Mouse (Mus musculus) neural tube, embryonic 11.5 days (tissue): Measurements from ENCODE around the gene Gria1. TPM values are rescaled to one million over a fixed set of nuclear protein-coding genes. Genes with fewer than 3 reads are reported as not detected.
A peak's percentile ranks its signal among the peaks of the same experiment; 100 is the strongest.

Experiments used
- ATAC-seq: fragments of 200-750 bp; cut with Nextera tagmentation; 2 replicates; pipeline ENCODE4 v1.8.0; 2017; ENCODE audit warnings: moderate number of reproducible peaks, mild to moderate bottlenecking, moderate TSS enrichment, moderate library complexity; ENCODE audit not compliant: insufficient read depth, low FRiP score, low TSS enrichment
- DNase-seq: peaks from one replicate; pipeline ENCODE4 v3.0.0-alpha.2; 2015; ENCODE audit warnings: low spot score
- H3K27ac ChIP-seq: fragments of 300-500 bp; sonication (generic); 2 replicates; pipeline ENCODE4 v1.5.1; 2014; ENCODE audit warnings: low read depth, mild to moderate bottlenecking, low read length
- H3K27me3 ChIP-seq: fragments of 300-500 bp; sonication (generic); 2 replicates; pipeline ENCODE4 v1.6.1; 2014; ENCODE audit warnings: mild to moderate bottlenecking, low read length, mixed read lengths; ENCODE audit not compliant: control insufficient read depth, insufficient read depth
- H3K36me3 ChIP-seq: fragments of 300-500 bp; sonication (generic); 2 replicates; pipeline ENCODE4 v1.6.1; 2014; ENCODE audit warnings: mild to moderate bottlenecking, low read length, moderate library complexity, mixed read lengths; ENCODE audit not compliant: control insufficient read depth, insufficient read depth
- H3K4me1 ChIP-seq: fragments of 300-500 bp; sonication (generic); 2 replicates; pipeline ENCODE4 v1.6.1; 2014; ENCODE audit warnings: low read length, mixed read lengths; ENCODE audit not compliant: control insufficient read depth, insufficient read depth
- H3K4me2 ChIP-seq: fragments of 300-500 bp; sonication (generic); 2 replicates; pipeline ENCODE4 v1.6.1; 2014; ENCODE audit warnings: low read depth, mild to moderate bottlenecking, moderate library complexity
- H3K4me3 ChIP-seq: fragments of 300-500 bp; sonication (generic); 2 replicates; pipeline ENCODE4 v1.5.1; 2014; ENCODE audit warnings: low read depth, low read length
- H3K9ac ChIP-seq: fragments of 300-500 bp; sonication (generic); 2 replicates; pipeline ENCODE4 v1.6.1; 2014; ENCODE audit warnings: mild to moderate bottlenecking, low read length
- H3K9me3 ChIP-seq: fragments of 300-500 bp; sonication (generic); 2 replicates; pipeline ENCODE4 v1.6.1; 2016; ENCODE audit warnings: low read length; ENCODE audit not compliant: control insufficient read depth
- WGBS: fragments of 180-500 bp; shearing (Covaris S2); extraction: QIAGEN DNeasy Blood & Tissue Kit; methylation state at CpG from one replicate; pipeline ENCODE4 v1.1.7; 2014; 5-methylcytosine and 5-hydroxymethylcytosine counted together
- polyA plus RNA-seq: library from polyadenylated mRNA; unstranded; fragments of >200 nt; fragmentation: Nextera tagmentation; extraction: Ambion mirVana; gene quantifications from 2 replicates; pipeline ENCODE4 v1.2.1, GENCODE M21; 2014

The Gria1 gene
- polyA plus RNA-seq, 1 experiment from 2014 or later, result 3.2 TPM

DNA sequence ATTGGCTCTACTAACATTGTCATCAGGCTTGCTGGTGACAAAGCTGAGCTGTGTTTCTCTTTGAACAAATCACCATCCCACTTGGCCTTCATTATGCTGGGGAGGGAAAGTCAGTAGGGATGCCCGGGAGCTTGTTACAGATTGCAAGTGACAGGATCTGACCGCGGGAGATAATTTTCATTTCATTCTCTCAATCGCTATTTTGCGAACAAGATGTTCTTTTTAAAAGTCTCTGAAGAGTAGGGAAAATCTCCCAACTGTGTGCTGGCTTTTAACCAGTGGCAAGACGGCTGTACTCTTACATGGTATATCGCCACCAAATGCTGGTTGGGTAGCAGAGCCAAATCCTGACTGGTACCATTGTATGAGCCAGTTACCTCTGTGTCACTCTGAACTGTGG lies 202.9 kb downstream of the Gria1 start:
- H3K4me2 ChIP-seq, result no peak overlapping the region
- no peak for ATAC-seq
- DNase-seq, result no peak
- no peaks in the 10 kb centered on the region for H3K4me1 ChIP-seq
- no peaks in the 10 kb centered on the region for H3K9me3 ChIP-seq
- H3K9ac ChIP-seq, result no peak overlapping the region
- H3K27me3 ChIP-seq, result no peaks in the 10 kb centered on the region
- H3K36me3 ChIP-seq, result no peaks in the 10 kb centered on the region
- no peak overlapping the region for H3K27ac ChIP-seq
- no peak overlapping the region for H3K4me3 ChIP-seq
- 96% methylated on average over 7 of the region's 7 CpGs for WGBS

DNA sequence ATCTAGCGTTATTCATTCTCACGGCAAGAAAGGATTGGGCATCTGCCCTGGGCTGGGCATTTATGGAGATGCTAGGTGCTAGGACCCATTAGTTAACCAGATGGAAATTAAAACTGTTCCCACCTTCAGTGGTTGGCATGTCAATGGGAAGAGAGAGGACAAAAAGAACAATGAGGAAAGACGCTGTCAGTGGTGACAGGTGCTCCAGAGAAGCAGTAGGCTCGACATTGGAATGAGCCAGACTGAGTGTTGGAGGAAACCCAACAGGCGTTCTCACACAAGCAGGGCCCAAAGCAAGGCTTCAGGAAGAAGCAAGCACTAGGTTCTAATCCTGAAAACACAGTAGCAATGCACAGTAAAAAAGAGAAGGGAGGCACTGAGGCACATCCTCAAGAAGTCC lies 203.4 kb downstream of the Gria1 start:
- 89% methylated on average over 5 of the region's 5 CpGs for WGBS
- Histone ChIP-seq H3K4me2 (no peak overlapping the region), H3K9ac (no peak overlapping the region), H3K36me3 (no peaks in the 10 kb centered on the region), H3K27me3 (no peaks in the 10 kb centered on the region), H3K4me1 (no peaks in the 10 kb centered on the region), H3K9me3 (no peaks in the 10 kb centered on the region), H3K27ac (no peak overlapping the region), H3K4me3 (no peak overlapping the region)
- DNase-seq (no peak), ATAC-seq (no peak)

DNA sequence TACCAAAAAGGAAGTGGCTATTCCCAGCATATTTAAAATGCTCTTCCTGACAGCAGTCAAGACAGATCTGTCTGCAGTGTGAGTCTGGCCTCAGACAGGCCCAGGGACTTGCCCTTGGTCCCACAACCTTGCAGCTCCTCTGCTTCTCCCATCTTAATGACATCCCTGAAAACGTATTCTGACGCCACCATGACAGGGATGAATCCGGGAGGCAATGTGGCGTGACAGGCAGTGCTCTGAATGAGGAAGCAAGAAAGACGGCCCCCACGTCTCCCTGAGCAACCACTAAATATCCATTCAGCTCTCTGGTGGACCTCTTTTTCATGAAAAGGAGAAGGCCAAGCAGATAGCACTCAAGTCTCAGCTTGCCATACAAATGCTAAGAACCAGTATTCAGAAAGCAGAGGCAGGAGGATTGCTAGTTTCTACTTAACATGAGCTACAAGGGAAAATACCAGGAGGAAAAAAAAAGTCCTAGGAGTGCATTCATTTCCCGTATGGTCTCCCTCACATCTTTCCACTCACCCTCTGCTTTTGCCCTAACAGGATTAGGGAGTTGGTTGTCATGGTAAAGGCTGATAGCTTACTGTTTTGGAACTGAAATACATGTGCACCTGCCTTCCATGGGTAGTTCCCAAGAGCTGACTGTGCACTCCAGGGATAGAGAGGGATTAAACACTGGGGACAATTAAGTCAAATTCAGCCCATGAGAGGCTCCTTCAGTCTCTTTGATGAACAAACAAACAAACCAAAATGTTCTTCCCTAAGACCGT lies 211.8 kb downstream of the Gria1 start:
- no peak overlapping the region for H3K27ac ChIP-seq
- DNase-seq (no peak), ATAC-seq (no peak)
- H3K27me3 ChIP-seq, result no peaks in the 10 kb centered on the region
- H3K4me3 ChIP-seq, result no peak overlapping the region
- H3K4me2 ChIP-seq, result no peak overlapping the region
- no peaks in the 10 kb centered on the region for H3K9me3 ChIP-seq
- H3K4me1 ChIP-seq, result no peaks in the 10 kb centered on the region
- H3K36me3 ChIP-seq, result no peaks in the 10 kb centered on the region
- H3K9ac ChIP-seq, result no peak overlapping the region
- WGBS, result 44% methylated on average over 8 of the region's 8 CpGs

DNA sequence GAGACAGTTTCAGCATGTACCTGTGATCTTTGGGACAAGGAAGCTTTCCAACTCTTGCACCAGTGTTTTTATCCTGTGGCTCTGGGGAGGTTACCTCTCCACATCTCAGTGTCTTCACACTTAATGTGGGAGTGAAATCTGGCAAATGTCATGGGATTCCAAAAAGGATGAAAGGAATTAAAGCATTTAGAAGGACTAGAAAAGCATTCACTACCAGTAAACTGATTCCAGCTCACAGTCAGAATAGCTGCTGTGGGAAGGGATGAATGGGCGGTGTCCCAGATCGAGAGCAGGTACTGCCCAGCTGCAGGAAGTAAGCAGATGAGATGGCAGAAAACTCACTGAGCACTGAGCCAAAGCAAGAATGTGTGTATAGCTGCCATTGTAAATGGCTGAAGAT lies 224.3 kb downstream of the Gria1 start:
- no peak overlapping the region for H3K4me2 ChIP-seq
- no peaks in the 10 kb centered on the region for H3K27me3 ChIP-seq
- H3K4me1 ChIP-seq, result peaks cover 9% of the 10 kb centered on the region; the same call in 1 of the 2 replicates
- H3K9me3 ChIP-seq, result no peaks in the 10 kb centered on the region
- H3K36me3 ChIP-seq, result no peaks in the 10 kb centered on the region
- no peak for ATAC-seq
- H3K4me3 ChIP-seq, result no peak overlapping the region
- H3K9ac ChIP-seq, result no peak overlapping the region
- WGBS, result 100% methylated on average over 2 of the region's 2 CpGs
- no peak overlapping the region for H3K27ac ChIP-seq
- DNase-seq, result no peak

DNA sequence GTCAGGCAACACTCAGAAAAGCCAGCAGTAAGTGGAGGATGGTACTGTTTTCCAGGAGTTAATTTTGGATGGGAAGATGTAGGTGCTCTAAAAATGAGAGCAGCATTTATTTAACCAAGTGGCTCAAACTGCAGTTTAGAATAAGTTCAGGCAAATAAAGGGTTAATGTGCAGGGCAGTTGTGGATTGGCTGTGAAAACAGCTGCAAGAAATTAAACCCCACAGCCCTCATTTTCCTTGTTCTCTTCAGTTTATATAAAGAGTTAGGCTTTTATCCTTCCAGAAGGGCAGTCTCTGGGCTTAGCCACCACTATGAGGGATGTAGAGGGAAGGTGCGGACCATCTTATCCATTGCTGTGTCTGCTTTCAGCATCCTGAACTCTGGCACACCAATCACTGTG lies 225.2 kb downstream of the Gria1 start:
- H3K4me1 ChIP-seq, result peaks cover 9% of the 10 kb centered on the region; the same call in 1 of the 2 replicates
- no peak overlapping the region for H3K27ac ChIP-seq
- H3K9ac ChIP-seq, result no peak overlapping the region
- H3K4me2 ChIP-seq, result no peak overlapping the region
- ATAC-seq (no peak), DNase-seq (no peak)
- no peaks in the 10 kb centered on the region for H3K9me3 ChIP-seq
- 89% methylated on average over 1 of the region's 1 CpGs for WGBS
- H3K4me3 ChIP-seq, result no peak overlapping the region
- H3K36me3 ChIP-seq, result no peaks in the 10 kb centered on the region
- H3K27me3 ChIP-seq, result no peaks in the 10 kb centered on the region

DNA sequence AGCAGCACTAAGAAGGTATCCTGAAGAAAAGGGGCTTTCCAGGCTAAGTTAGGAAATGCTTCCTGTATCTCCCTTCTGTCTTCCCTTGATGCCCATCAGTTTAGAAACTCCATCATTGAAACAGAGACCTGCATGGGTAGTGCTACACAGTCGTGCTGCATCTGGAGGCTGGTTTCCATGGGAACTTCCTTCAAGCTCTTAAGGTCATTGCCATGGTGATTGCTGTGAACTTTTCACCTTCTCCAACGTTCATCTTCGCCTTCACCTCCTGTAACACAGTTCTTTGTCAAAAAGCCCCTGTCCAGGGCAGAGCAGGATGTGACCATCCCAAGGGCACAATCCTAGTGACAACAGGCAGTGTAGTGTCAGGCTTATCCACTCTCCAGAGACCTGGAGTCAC lies 228.6 kb downstream of the Gria1 start:
- Histone ChIP-seq H3K9ac (no peak overlapping the region), H3K4me3 (no peak overlapping the region), H3K27ac (no peak overlapping the region), H3K36me3 (no peaks in the 10 kb centered on the region), H3K4me1 (peaks cover 9% of the 10 kb centered on the region; the same call in 1 of the 2 replicates), H3K9me3 (no peaks in the 10 kb centered on the region), H3K27me3 (no peaks in the 10 kb centered on the region), H3K4me2 (no peak overlapping the region)
- WGBS, result 13% methylated on average over 3 of the region's 3 CpGs
- ATAC-seq (no peak), DNase-seq (peak; percentile 40)

DNA sequence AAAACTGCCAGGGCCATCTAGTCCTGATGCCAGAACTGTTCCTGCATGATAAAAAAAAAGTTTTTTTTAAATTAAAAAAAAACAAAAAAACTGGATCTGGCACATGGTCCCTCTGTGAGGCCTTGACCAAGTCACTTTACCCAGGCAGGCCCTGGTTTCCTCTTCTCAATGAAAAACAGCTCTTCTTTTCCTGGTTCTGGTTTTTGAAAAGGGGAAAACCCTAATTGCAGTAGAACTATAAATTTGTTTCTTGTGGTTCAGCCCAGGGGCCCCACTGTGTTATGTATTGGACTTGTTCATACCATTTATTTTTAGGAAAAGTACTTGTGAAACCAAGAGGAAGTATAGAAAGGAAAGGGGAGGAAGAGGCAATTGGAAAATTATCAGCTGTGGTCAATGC lies 232.6 kb downstream of the Gria1 start:
- no peaks in the 10 kb centered on the region for H3K36me3 ChIP-seq
- H3K4me1 ChIP-seq, result peaks cover 9% of the 10 kb centered on the region; the same call in 1 of the 2 replicates
- no peaks in the 10 kb centered on the region for H3K27me3 ChIP-seq
- no peak overlapping the region for H3K27ac ChIP-seq
- DNase-seq (no peak), ATAC-seq (no peak)
- H3K9me3 ChIP-seq, result no peaks in the 10 kb centered on the region
- H3K9ac ChIP-seq, result no peak overlapping the region
- H3K4me3 ChIP-seq, result no peak overlapping the region
- no peak overlapping the region for H3K4me2 ChIP-seq

DNA sequence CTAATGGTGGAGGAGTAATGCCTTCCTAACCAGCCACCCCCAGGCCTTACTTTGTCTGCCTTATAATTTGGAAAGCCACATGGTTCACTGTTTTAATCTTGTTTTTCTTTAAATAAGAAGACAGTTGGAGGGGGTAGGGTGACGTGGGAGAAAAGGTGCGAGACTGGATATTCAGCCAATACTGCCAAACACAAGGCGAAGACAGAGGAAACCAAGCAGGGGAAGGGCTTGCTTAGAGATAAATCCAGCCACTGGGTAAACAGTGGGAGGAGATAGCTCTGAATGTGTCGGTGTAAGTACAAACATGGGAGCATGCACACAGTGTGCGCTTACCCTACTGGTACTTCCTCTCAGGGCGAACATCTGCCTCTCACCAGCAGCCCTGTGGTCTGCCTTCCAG lies 233.4 kb downstream of the Gria1 start:
- H3K9me3 ChIP-seq, result no peaks in the 10 kb centered on the region
- DNase-seq (no peak), ATAC-seq (no peak)
- no peaks in the 10 kb centered on the region for H3K36me3 ChIP-seq
- no peak overlapping the region for H3K9ac ChIP-seq
- no peak overlapping the region for H3K4me2 ChIP-seq
- no peak overlapping the region for H3K27ac ChIP-seq
- H3K4me3 ChIP-seq, result no peak overlapping the region
- H3K4me1 ChIP-seq, result peaks cover 6% of the 10 kb centered on the region; the same call in 1 of the 2 replicates
- H3K27me3 ChIP-seq, result no peaks in the 10 kb centered on the region
- WGBS, result 90% methylated on average over 6 of the region's 6 CpGs

DNA sequence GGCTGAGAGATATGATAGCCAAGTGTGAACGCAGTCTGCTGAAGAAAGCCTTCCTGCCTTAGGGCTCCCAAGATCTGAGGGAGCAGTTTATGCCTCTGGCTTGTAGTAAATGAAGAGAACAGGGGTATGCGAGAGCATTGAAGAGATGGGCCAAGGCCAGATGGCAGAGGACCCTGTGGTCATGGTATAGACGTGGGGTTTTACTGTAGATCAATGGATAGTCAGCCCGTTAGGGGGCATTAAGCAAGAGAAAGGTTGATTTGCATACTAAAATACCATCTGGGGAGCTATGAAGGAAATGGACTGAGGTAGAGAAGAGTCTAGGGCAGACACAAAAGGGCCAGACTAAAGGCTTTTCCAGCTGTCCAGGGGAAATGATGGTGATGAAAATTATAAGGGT lies 237.7 kb downstream of the Gria1 start:
- Histone ChIP-seq H3K4me2 (no peak overlapping the region), H3K4me3 (no peak overlapping the region), H3K27ac (0 out of 2 replicates have a peak overlapping the region, but pooled peaks have one; percentile 34), H3K4me1 (no peaks in the 10 kb centered on the region), H3K9me3 (no peaks in the 10 kb centered on the region), H3K36me3 (no peaks in the 10 kb centered on the region), H3K27me3 (no peaks in the 10 kb centered on the region), H3K9ac (no peak overlapping the region)
- WGBS, result 57% methylated on average over 4 of the region's 4 CpGs
- DNase-seq, result no peak
- ATAC-seq, result 0 out of 2 replicates have a peak, but pooled peaks have one; percentile 27
